Mouse (Mus musculus): ENCODE data around the gene Abhd5.

DNA sequence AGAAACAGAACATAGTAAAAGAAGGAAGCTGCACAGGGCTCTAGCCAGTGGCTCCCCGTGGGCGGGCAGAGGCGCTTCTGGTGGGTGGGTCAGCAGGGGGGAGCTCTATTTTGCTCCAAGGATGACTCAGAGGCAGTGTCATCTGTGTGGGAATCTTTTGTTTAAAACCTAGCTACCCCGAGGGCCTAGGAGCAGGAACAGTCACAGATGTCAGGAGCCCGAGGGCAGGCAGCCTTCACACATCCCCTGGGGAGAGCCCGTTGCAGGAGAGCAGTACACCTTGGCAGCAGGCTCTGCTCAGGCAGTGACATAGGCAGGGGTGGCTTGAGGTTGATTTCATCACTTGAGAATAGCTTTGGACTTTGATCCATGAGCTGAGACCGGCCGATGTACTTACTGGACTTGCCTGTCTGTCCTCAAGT lies 13.9 kb upstream of the Abhd5 start:
- TF ChIP-seq CTCF (IDR thresholded peaks at IDR 0.05; ENCODE audit: low read depth, low read length) (no peak), GATA1 (IDR thresholded peaks at IDR 0.05; ENCODE audit: borderline replicate concordance, low read length) (no peak), POLR2AphosphoS5 (IDR thresholded peaks at IDR 0.05; ENCODE audit: insufficient replicate concordance, low read depth, low read length) (no peak), TAL1 (conservative IDR thresholded peaks at IDR 0.05; ENCODE audit: low read depth, low read length) (no peak), GATA2 (IDR thresholded peaks at IDR 0.05; ENCODE audit: borderline replicate concordance, low read depth, low read length) (no peak)
